Mouse (Mus musculus) spleen, postnatal 14 days (tissue): ENCODE measurements around the gene Cox5b.
"Not testable (repeated sequence)": the region's sequence is repeated elsewhere in the genome, so short reads cannot be mapped to it uniquely, and the experiment has no call there.

Experiments
- DNase-seq, 2 experiments: peaks; one replicate each; pipeline ENCODE4 v3.0.0; 2021 to 2022; ENCODE audit warnings: low spot score in 2 of 2

Gene Cox5b

DNA sequence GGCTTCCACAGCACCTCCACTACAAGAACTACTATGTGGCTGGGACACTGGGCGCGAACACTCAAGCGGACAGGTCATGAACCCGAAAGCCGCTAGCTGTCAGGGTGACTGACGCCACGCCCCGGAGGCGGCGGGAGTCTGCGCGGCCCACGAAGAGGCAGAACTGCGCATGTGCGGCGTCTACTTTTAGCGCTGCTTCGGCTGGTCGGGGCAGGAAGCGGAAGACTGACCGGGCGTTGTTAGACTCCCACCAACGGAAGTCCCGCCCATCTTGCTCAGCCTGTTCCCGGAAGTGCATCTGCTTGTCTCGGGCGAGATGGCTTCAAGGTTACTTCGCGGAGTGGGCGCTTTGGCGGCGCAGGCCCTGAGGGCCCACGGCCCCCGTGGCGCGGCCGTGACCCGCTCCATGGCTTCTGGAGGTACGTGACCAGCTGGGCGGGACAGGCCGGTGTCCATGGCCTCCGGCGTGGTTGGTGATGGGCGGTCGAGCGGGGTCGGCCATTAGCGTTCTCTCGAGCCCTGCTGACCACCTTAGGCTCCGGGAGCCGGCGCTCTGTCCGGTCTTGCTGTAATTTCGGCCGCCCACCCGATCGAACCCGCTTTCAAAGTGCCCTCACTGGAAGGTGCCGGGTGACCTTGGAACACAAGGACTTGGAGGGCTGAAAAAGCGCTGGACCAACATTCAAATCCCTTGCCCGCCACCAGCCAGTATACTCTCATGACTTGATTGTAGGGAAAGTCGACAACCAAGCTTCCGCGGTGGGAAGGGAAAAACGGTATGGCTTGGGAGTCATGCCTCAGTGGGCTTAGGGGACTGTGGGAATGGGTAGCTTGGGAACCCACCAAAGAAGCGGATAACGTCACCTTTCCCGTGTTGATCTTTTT is at the start of gene Cox5b:
TSS of gene Cox5b (plus strand) at position 179 of the 885 bp plus-strand sequence.
- DNase-seq: peak; percentile 93 to 95

DNA sequence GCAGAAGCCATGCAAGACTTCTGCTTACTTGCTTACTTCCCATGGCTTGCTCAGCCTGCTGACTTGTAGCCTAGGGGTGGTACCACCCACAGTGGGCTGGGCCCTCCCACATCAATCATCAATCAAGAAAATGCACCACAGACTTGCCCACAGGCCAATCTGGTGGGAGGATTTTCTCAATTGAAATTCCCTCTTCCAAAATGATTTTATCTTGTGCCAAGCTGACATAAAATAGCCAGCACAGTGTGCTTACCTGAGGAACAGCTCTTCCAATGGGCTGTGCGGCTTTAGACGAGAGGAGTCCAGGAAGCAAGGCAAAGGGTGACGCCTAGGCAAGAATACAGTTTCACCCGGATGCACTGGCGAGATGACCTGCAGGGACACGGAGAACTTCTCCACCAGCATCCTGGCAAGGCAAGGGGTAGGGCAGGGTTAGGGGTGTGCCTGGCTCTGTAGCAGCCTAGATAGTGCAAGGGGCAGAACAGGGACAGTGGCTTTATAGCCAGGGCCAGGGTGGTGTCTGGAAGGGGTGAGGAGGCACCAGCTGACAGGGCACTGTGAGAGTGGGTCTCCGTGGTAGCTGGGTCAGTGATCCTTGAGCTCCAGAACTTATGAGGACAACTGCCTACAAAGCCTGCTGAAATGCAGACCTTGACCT is 47.2 kb upstream of the Cox5b start:
- DNase-seq: no peak

GRCm38 (mm10) chr1:36644615-36645007 is 46.6 kb upstream of the Cox5b start:
- DNase-seq: no peak

GRCm38 (mm10) chr1:36646285-36646684 is 45.0 kb upstream of the Cox5b start:
- no peak for DNase-seq

DNA sequence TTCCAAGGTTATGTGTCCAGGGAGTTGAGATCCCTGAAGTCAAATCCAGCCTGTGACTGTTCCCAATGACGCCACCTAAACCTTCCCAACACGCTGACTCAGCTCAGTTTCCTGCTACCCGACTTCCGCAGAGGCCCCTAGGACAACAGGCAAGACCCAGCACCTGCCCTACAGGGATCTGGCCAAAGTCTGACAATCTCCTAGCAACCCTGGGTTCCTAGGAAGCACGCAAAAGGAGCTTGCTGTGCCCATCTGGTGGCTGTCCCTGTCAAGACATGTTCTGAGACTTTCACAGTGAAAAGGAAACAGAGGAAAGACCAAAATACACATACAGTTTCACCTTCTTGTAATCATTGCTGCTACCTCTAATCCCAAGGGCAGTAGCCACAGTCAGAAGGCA is 43.6 kb upstream of the Cox5b start:
- DNase-seq: no peak

- DNase-seq: no peak
Measured at GRCm38 (mm10) chr1:36655039-36655438, 36.2 kb upstream of the Cox5b start.

DNA sequence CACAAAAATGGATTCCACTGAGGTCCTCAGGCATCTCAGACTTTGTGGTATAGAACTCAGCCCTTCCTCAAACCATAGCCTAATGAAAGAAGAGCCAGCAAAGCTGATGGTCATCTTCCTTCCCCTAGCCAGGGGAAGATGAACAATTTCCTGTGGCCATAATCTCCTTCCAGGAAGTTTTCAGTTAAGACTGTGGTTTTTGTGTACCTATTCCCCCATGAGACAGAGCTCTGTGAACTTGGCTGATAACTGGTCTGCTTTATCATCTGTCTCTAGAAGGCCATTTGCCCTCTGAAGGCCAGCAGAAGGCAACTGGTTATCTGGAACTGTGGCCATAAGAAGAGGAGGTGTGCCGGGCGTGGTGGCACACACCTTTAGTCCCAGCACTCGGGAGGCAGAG is 35.0 kb upstream of the Cox5b start:
- DNase-seq: no peak

DNA sequence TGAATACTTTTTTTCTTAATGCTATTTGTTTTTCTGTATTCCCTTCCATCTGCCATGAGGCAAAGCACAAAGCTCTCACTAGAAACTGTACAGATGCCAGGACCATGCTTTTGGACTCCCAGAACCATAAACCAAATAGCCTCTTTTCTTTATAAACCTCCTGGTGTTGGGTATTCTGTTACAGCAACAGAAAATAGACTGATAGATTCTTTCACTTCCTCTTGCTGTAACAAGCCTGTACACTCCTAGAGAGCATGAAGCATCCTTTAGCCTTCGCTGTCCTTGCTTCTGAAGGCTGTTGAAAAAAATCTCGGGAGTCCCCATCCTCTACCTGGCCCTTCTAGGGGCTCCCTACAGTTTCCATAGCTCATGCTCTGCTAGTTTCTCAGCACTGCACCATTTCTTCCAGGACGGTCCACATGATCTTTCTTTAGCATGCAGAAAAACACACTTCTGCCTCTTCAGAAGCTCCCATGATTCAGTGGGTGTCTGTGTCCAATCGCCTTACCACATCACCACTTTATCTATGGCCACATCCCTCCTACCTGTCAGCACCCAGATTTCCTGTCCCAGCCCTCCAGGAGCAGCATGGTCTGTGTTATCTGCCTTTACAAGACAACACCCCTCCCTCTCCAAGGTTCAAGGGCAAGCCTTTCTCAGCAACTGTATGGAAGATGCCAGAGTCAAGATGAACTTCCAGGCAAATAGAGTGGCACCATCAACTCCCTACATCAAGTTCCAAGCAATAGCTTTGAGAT is 33.4 kb upstream of the Cox5b start:
- DNase-seq: no peak

- DNase-seq: no peak
Measured at GRCm38 (mm10) chr1:36658621-36659399, 32.4 kb upstream of the Cox5b start.

- DNase-seq: no peak
Measured at GRCm38 (mm10) chr1:36664457-36664856, 26.8 kb upstream of the Cox5b start.

GRCm38 (mm10) chr1:36665165-36665723 is 26.0 kb upstream of the Cox5b start:
- DNase-seq: no peak

DNA sequence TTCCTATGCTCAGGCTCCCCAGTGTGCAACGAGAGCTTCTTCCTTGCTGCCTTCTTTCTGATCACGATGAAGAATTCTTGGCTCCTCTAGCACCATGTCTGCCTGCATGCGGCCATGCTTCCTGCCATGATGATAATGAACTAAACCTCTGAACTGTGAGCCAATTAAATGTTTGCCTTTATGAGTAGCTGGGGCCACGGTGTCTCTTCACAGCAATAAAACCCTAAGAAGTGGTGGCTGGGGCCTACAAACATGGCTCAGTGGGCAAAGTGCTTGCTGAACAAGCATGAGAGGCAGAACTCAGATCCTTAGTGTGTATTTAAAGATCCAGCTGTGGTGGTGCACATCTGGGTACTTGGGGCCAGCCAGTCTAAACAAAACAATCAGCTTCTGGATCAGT is 25.3 kb upstream of the Cox5b start:
- DNase-seq: no peak

DNA sequence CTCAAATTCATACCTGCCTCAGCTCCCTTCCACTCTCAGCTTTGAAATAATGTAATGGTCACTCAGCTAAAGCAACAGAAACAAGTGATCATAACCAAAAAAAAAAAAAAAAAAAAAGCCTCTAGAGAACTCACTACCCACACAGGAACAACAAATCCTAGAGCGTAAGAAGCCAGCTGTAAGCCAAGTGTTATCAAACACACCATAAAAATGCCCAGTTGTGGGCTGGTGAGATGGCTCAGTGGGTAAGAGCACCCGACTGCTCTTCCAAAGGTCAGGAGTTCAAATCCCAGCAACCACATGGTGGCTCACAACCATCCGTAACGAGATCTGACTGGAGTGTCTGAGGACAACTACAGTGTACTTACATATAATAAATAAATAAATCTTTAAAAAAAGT is 23.2 kb upstream of the Cox5b start:
- not testable (repeated sequence) for DNase-seq

DNA sequence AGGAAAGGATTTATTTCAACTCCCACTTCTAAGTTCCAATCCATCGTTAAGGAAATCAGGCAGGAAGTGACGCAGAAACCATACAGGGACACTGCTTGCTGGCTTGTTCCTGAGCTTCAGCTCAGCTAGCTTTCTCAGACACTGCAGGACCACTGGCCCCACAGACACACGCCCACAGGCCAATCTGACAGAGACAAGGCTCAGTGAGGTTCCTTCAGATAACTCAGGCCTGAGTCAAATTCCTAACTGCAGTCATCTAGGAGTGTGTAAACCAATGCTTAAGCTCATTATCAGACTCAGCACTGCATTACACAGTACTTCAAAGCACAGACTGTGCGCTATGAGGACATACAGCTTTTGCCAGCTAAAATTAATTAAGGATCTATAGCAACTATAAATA is 21.0 kb upstream of the Cox5b start:
- no peak for DNase-seq

DNA sequence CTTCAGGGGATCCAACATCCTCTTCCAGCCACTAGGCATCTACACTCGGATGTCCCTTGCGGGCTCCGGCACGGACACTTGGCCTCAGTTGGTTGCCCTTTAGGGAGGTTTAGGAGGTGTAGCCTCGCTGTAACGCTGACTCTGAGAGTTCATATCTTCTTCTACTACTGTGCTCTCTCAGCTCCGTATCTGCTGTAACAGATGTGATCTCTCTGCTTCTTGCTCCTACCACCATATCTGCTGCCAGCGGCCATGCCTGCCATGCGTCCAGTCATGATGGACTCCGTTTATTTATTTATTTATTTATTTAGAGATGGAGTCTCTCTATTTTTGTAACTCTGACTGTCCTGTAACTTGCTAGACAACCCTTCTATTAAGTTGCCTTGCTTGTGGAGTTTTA is 20.0 kb upstream of the Cox5b start:
- no peak for DNase-seq

DNA sequence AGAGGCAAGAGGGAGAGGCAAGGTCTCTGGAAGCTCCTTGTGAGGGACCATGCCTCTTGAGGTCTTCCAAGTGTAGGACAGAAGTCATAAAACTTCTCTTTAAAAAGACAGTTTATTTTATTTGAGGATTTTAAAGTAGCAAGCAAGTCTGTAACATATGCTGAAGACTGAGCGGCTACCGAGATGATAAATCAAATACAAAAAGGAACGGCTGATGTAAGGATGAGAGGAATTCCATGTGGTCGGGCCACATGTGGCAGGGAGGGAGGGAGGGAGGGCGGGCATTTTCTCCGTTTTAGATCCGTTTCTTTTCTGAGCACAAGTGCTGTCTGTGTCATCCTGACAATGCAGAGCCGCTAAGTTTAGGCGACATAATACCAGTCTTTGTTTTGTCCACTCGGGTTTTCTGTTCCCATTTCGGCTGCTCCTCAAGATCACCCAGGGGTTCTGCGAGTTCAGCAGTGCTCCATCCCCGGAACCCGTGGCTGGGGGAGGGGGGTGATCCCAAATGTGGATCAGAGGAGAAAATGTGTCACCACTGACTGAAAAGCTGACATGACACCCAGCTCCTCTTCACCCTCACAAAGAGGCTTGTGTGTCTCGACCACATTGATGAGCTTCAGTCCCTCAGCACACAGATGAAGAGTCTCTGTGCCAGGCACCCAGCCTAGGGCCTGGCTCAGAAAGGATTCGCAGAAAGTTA is 18.4 kb upstream of the Cox5b start:
- DNase-seq: no peak

DNA sequence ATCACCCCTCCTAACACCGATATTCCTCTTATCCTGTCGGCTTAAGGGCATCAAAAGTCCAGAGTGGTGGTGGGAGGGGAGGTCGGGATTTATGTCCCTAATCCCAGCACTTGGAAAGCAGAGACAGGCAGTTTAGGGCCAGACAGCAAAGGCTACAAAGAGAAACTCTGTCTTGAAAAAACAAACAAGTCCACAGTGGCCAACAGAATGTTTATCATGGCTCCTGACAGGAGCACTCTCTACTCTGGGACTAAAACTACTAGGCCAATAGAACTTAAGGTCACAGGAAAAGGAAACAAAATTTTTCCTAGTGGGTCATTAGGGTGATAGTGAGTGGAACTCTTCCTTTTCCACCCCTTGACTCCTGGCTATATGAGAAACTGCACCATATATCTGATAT is 16.3 kb upstream of the Cox5b start:
- no peak for DNase-seq

DNA sequence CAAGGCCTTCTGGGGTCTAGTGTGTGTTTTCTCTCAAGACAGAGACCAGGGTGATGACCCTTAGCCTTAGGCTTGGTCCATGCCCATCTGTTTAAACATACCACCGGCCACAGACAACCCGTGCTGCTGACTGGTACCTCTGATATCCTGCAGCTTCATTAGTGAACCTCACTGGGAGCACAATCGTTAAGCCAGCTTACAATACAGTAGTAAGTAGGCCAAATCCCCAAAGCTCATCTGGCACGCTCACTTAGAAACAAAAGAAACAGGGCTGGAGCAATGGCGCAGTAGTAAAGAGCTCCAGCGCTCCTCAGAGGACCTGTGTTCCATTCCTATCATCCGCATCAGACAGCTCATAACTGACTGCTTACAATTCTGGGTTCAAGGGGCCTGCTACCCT is 10.4 kb upstream of the Cox5b start:
- DNase-seq: no peak

DNA sequence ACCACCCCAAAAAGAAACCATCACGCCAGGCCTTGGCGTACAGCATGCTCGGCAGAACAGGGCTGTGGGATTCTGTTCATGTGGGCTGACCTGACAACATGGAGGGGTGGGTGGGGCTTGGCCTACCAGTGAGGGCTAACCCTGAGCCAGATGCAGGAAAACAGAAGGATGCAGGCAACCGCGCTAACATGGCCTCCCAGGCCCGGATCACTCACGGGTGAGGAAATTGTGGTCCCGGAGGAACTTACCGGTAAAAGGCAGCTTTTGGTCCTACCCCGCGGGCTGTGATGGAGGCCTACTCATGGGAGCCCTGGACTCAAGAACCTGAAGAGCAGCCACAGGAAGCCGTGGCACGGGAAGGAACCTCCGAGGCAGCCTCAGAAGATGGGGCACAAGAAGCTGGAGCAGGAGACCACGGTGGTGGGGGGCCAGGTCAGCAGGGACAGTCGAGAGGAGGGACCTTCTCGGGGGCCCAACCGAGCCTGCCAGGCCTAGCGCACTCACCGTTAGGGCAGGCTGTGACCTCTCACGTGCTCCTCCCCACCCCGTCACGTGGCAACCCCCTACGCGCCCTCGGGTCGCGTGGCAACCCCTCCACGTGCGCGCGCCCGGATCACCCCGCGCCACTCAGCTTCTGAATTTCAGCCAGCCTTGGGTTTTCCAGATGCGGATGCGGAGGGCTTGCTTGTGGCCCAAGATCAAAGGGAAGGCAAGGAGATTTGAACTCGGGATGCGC is 8.5 kb upstream of the Cox5b start, which contains the start of gene Fam178b:
TSS of gene Fam178b (minus strand) at position 564 of the 736 bp plus-strand sequence.
- DNase-seq: no peak
